Mouse (Mus musculus): ENCODE data around the gene Plekhm3. TPM values are rescaled to one million over a fixed set of nuclear protein-coding genes. Genes with fewer than 3 reads are reported as not detected.

Plekhm3 gene
- polyA plus RNA-seq, 1 experiment, result 2.3 TPM

- no peak for TF ChIP-seq MYOG (IDR thresholded peaks at IDR 0.05; ENCODE audit: control insufficient read depth, extremely low read depth, insufficient read length)
- TF ChIP-seq MYOD1 (IDR thresholded peaks at IDR 0.05; ENCODE audit: control insufficient read depth, insufficient read length, low read depth), result no peak
- TF ChIP-seq MAX (IDR thresholded peaks at IDR 0.05), result no peak
- TF ChIP-seq CTCF (IDR thresholded peaks at IDR 0.05; ENCODE audit: control insufficient read depth, insufficient read depth, insufficient read length), result no peak
- TF ChIP-seq USF1 (IDR thresholded peaks at IDR 0.05; ENCODE audit: low read depth), result no peak
- TF ChIP-seq FOSL1 (IDR thresholded peaks at IDR 0.05; ENCODE audit: insufficient read depth, low read length, poor library complexity, severe bottlenecking), result no peak
- TF ChIP-seq CEBPB (IDR thresholded peaks at IDR 0.05; ENCODE audit: low read depth), result no peak
- Histone ChIP-seq H3ac (ENCODE audit: control insufficient read depth, insufficient read length, low read depth) (no peak overlapping the region), H3K79me3 (ENCODE audit: low read depth) (peaks cover 2% of the 10 kb centered on the region), H3K36me3 (ENCODE audit: control insufficient read depth, insufficient read depth) (no peaks in the 10 kb centered on the region), H3K4me3 (ENCODE audit: insufficient read depth, poor library complexity, severe bottlenecking) (no peak overlapping the region), H3K27me3 (ENCODE audit: control insufficient read depth, insufficient read depth, insufficient read length) (no peaks in the 10 kb centered on the region), H3K79me2 (ENCODE audit: control insufficient read depth, insufficient read depth) (no peaks in the 10 kb centered on the region)
Measured at GRCm38 (mm10) chr1:64938907-64939306, 17.7 kb downstream of the Plekhm3 start.

- Histone ChIP-seq H3K79me2 (ENCODE audit: control insufficient read depth, insufficient read depth) (no peaks in the 10 kb centered on the region), H3K36me3 (ENCODE audit: control insufficient read depth, insufficient read depth) (no peaks in the 10 kb centered on the region), H3K79me3 (ENCODE audit: low read depth) (peaks cover 2% of the 10 kb centered on the region), H3ac (ENCODE audit: control insufficient read depth, insufficient read length, low read depth) (no peak overlapping the region), H3K27me3 (ENCODE audit: control insufficient read depth, insufficient read depth, insufficient read length) (no peaks in the 10 kb centered on the region), H3K4me3 (ENCODE audit: insufficient read depth, poor library complexity, severe bottlenecking) (no peak overlapping the region)
- TF ChIP-seq FOSL1 (IDR thresholded peaks at IDR 0.05; ENCODE audit: insufficient read depth, low read length, poor library complexity, severe bottlenecking), result no peak
- TF ChIP-seq MYOG (IDR thresholded peaks at IDR 0.05; ENCODE audit: control insufficient read depth, extremely low read depth, insufficient read length), result no peak
- no peak for TF ChIP-seq CTCF (IDR thresholded peaks at IDR 0.05; ENCODE audit: control insufficient read depth, insufficient read depth, insufficient read length)
- TF ChIP-seq USF1 (IDR thresholded peaks at IDR 0.05; ENCODE audit: low read depth), result no peak
- no peak for TF ChIP-seq CEBPB (IDR thresholded peaks at IDR 0.05; ENCODE audit: low read depth)
- TF ChIP-seq MAX (IDR thresholded peaks at IDR 0.05), result no peak
- no peak for TF ChIP-seq MYOD1 (IDR thresholded peaks at IDR 0.05; ENCODE audit: control insufficient read depth, insufficient read length, low read depth)
Measured at GRCm38 (mm10) chr1:64937692-64938091, 18.9 kb downstream of the Plekhm3 start.

GRCm38 (mm10) chr1:64932921-64933320 is 23.7 kb downstream of the Plekhm3 start:
- no peak for TF ChIP-seq FOSL1 (IDR thresholded peaks at IDR 0.05; ENCODE audit: insufficient read depth, low read length, poor library complexity, severe bottlenecking)
- no peak for TF ChIP-seq MYOG (IDR thresholded peaks at IDR 0.05; ENCODE audit: control insufficient read depth, extremely low read depth, insufficient read length)
- no peak for TF ChIP-seq CTCF (IDR thresholded peaks at IDR 0.05; ENCODE audit: control insufficient read depth, insufficient read depth, insufficient read length)
- no peak for TF ChIP-seq MYOD1 (IDR thresholded peaks at IDR 0.05; ENCODE audit: control insufficient read depth, insufficient read length, low read depth)
- no peak for TF ChIP-seq USF1 (IDR thresholded peaks at IDR 0.05; ENCODE audit: low read depth)
- TF ChIP-seq CEBPB (IDR thresholded peaks at IDR 0.05; ENCODE audit: low read depth), result no peak
- no peak for TF ChIP-seq MAX (IDR thresholded peaks at IDR 0.05)
- H3K79me3 ChIP-seq (ENCODE audit: low read depth), result peaks cover 2% of the 10 kb centered on the region
- no peaks in the 10 kb centered on the region for H3K36me3 ChIP-seq (ENCODE audit: control insufficient read depth, insufficient read depth)
- H3K27me3 ChIP-seq (ENCODE audit: control insufficient read depth, insufficient read depth, insufficient read length), result no peaks in the 10 kb centered on the region
- no peak overlapping the region for H3ac ChIP-seq (ENCODE audit: control insufficient read depth, insufficient read length, low read depth)
- no peak overlapping the region for H3K4me3 ChIP-seq (ENCODE audit: insufficient read depth, poor library complexity, severe bottlenecking)
- no peaks in the 10 kb centered on the region for H3K79me2 ChIP-seq (ENCODE audit: control insufficient read depth, insufficient read depth)

DNA sequence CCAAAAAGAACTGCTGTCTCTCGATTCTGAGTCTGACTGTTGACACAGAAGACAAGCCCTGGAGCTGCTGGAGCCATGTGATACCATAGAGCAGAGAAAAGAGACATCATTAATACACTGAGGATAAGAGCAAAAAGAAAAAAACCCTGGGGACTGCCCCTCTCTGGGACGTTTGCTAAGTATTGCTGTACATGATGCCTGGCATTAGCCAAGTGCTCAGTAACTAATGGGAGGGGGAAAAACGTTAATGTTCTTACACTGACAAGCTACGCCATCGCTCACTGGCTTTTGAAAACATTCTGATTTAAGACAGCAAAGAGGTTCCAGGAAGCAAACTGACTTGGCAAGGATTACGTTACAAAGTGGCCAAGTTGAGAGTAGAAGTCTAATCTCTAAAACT is 26.5 kb downstream of the Plekhm3 start:
- H3K36me3 ChIP-seq (ENCODE audit: control insufficient read depth, insufficient read depth), result no peaks in the 10 kb centered on the region
- no peak overlapping the region for H3ac ChIP-seq (ENCODE audit: control insufficient read depth, insufficient read length, low read depth)
- no peak for TF ChIP-seq MAX (IDR thresholded peaks at IDR 0.05)
- TF ChIP-seq MYOG (IDR thresholded peaks at IDR 0.05; ENCODE audit: control insufficient read depth, extremely low read depth, insufficient read length), result no peak
- TF ChIP-seq CEBPB (IDR thresholded peaks at IDR 0.05; ENCODE audit: low read depth), result no peak
- no peak for TF ChIP-seq FOSL1 (IDR thresholded peaks at IDR 0.05; ENCODE audit: insufficient read depth, low read length, poor library complexity, severe bottlenecking)
- no peak for TF ChIP-seq USF1 (IDR thresholded peaks at IDR 0.05; ENCODE audit: low read depth)
- no peak for TF ChIP-seq CTCF (IDR thresholded peaks at IDR 0.05; ENCODE audit: control insufficient read depth, insufficient read depth, insufficient read length)
- no peak for TF ChIP-seq MYOD1 (IDR thresholded peaks at IDR 0.05; ENCODE audit: control insufficient read depth, insufficient read length, low read depth)
- peaks cover 2% of the 10 kb centered on the region for H3K79me3 ChIP-seq (ENCODE audit: low read depth)
- no peak overlapping the region for H3K4me3 ChIP-seq (ENCODE audit: insufficient read depth, poor library complexity, severe bottlenecking)
- H3K79me2 ChIP-seq (ENCODE audit: control insufficient read depth, insufficient read depth), result no peaks in the 10 kb centered on the region
- no peaks in the 10 kb centered on the region for H3K27me3 ChIP-seq (ENCODE audit: control insufficient read depth, insufficient read depth, insufficient read length)

- Histone ChIP-seq H3K36me3 (ENCODE audit: control insufficient read depth, insufficient read depth) (no peaks in the 10 kb centered on the region), H3ac (ENCODE audit: control insufficient read depth, insufficient read length, low read depth) (no peak overlapping the region), H3K79me3 (ENCODE audit: low read depth) (peaks cover 2% of the 10 kb centered on the region), H3K4me3 (ENCODE audit: insufficient read depth, poor library complexity, severe bottlenecking) (no peak overlapping the region), H3K79me2 (ENCODE audit: control insufficient read depth, insufficient read depth) (no peaks in the 10 kb centered on the region), H3K27me3 (ENCODE audit: control insufficient read depth, insufficient read depth, insufficient read length) (no peaks in the 10 kb centered on the region)
- TF ChIP-seq MAX (IDR thresholded peaks at IDR 0.05) (no peak), MYOD1 (IDR thresholded peaks at IDR 0.05; ENCODE audit: control insufficient read depth, insufficient read length, low read depth) (no peak), CTCF (IDR thresholded peaks at IDR 0.05; ENCODE audit: control insufficient read depth, insufficient read depth, insufficient read length) (no peak), FOSL1 (IDR thresholded peaks at IDR 0.05; ENCODE audit: insufficient read depth, low read length, poor library complexity, severe bottlenecking) (no peak), MYOG (IDR thresholded peaks at IDR 0.05; ENCODE audit: control insufficient read depth, extremely low read depth, insufficient read length) (no peak), USF1 (IDR thresholded peaks at IDR 0.05; ENCODE audit: low read depth) (no peak), CEBPB (IDR thresholded peaks at IDR 0.05; ENCODE audit: low read depth) (no peak)
Measured at GRCm38 (mm10) chr1:64929673-64930072, 27.0 kb downstream of the Plekhm3 start.

- no peak overlapping the region for H3ac ChIP-seq (ENCODE audit: control insufficient read depth, insufficient read length, low read depth)
- H3K79me3 ChIP-seq (ENCODE audit: low read depth), result no peaks in the 10 kb centered on the region
- TF ChIP-seq FOSL1 (IDR thresholded peaks at IDR 0.05; ENCODE audit: insufficient read depth, low read length, poor library complexity, severe bottlenecking), result no peak
- TF ChIP-seq CTCF (IDR thresholded peaks at IDR 0.05; ENCODE audit: control insufficient read depth, insufficient read depth, insufficient read length), result no peak
- no peak for TF ChIP-seq USF1 (IDR thresholded peaks at IDR 0.05; ENCODE audit: low read depth)
- no peak for TF ChIP-seq CEBPB (IDR thresholded peaks at IDR 0.05; ENCODE audit: low read depth)
- TF ChIP-seq MYOD1 (IDR thresholded peaks at IDR 0.05; ENCODE audit: control insufficient read depth, insufficient read length, low read depth), result no peak
- no peak for TF ChIP-seq MAX (IDR thresholded peaks at IDR 0.05)
- TF ChIP-seq MYOG (IDR thresholded peaks at IDR 0.05; ENCODE audit: control insufficient read depth, extremely low read depth, insufficient read length), result no peak
- H3K79me2 ChIP-seq (ENCODE audit: control insufficient read depth, insufficient read depth), result no peaks in the 10 kb centered on the region
- no peaks in the 10 kb centered on the region for H3K27me3 ChIP-seq (ENCODE audit: control insufficient read depth, insufficient read depth, insufficient read length)
- no peak overlapping the region for H3K4me3 ChIP-seq (ENCODE audit: insufficient read depth, poor library complexity, severe bottlenecking)
- no peaks in the 10 kb centered on the region for H3K36me3 ChIP-seq (ENCODE audit: control insufficient read depth, insufficient read depth)
Measured at GRCm38 (mm10) chr1:64928542-64928941, 28.1 kb downstream of the Plekhm3 start.

Data from C2C12 (cell line).